Mouse (Mus musculus) thymus, adult 18-20 months (tissue): Measurements from ENCODE around the gene Atp13a2.

Experiments
- DNase-seq, 2 experiments: peaks; one replicate each; pipeline ENCODE4 v3.0.0; 2022; ENCODE audit warnings: mixed read lengths in 2 of 2

Atp13a2 gene

GRCm38 (mm10) chr4:141005983-141006382, 19.3 kb downstream of the Atp13a2 start:
- DNase-seq, result no peak

DNA sequence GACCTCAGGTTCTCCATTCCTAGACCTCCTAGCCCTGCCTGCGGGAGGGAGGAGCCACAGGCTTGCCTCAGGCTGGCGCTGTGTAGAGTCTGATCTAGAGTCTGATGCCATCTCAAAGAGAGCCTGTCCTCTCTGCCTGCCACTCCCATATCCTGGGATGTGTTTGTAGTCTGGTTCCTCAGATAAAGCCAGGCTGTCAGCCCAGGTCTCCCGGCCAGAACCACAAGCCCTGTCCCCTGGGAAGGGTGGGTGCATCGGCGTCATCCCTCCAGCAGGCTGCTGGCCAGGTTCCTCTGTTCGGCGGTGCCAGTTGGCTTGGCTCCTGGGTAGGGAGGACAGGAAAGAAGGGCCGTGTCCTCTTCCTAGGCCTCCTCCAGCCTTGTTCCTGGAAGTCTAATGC, 21.4 kb downstream of the Atp13a2 start:
- DNase-seq, result no peak

GRCm38 (mm10) chr4:141010118-141010517, 23.4 kb downstream of the Atp13a2 start, which contains the start of gene Mfap2:
Gene Mfap2 (plus strand): TSS chr4:141010418.
- DNase-seq, result no peak

DNA sequence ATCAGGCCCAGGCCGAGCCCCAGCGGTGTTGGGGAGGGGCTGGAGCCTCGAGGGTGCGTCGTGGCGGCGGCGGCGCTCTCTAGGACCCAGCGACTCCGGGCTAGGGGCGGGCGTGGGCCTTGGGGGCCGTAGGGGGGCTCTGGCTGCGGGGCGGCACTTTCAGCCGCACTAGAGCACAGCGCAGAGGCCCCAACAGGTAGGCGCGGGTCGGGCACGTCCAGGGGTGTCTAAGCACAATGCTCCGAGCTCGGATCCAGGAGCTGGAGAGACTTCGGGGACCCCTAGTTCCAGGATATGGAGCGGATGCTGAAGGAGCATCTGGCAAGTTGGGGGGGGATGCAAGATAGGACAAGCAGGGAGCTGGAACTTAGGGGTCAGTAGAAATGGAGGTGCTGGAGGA, 23.9 kb downstream of the Atp13a2 start:
- DNase-seq, result no peak

- DNase-seq, result no peak
These were observed 24.3 kb downstream of the Atp13a2 start for GRCm38 (mm10) chr4:141010941-141011429.

DNA sequence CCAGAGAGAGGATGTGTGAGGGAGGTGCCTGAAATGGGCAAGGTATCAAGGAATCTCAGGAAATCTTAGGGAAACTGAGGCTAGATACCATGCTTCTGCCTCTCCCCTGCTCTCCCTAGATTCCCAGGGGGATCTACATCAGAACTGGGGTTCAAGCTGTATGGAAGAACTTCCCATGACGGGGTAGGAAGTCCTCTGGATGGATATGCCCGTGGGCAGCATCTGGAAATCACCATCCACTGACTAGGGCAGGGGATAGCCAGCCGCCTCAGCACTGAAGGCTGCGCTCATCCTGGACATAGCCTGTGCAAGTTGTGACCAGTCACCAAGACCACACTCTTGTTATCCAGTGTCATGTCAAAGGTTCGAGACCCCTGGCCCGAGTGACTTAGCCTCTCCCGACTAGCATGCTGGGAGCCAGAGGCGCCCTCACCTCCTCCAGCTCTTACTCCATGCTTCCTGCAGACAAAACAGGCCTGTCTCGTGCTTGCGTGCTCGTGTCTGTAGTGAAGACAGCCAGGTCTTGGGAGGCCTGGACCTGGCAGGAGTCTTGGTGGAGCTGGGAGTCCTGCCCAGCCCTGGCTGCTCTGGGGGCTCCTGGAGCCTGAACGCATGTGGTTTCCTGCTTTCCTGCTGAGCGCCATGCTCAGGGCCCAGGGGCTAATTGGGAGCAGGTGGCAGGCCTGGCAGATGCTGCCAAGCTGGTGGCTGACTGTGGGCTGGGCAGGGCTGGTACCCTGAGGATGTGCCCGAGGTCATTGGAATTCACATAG, 25.1 kb downstream of the Atp13a2 start:
- no peak for DNase-seq

DNA sequence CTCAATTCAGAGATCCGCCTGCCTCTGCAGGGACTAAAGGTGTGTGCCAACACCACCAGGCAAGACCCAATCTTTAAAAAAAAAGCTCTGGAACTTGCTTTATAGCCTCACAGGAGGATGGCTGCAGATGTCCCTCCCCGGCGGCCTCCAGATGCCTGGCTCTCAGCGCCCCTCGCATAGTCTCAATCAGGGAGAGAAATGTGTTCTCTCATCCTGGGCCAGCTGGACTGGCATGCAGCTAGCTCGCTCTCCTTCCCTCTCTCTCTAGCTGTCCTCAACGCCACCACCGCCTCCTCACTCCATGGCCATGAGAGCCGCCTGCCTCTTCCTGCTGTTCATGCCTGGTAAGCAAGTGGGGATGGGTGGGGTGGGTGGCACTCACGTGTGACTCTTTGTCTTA, 25.9 kb downstream of the Atp13a2 start:
- no peak for DNase-seq

DNA sequence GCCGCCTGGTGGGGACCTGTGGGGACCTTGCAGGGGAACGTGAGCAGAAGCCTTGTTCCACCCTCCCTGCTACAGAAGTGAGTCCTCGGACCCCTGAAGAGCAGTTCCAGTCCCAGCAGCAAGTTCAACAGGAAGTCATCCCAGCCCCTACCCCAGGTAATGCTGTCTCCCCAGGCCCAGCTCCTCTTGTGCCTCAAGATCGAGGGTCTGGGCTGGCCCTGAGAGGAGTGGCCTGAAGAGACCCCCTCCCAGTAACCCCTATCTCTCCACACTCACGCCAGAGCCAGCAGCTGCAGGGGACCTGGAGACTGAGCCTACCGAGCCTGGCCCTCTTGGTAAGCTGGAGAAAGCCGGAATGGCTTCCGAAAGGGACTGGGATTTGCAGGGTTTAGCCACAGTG, 27.4 kb downstream of the Atp13a2 start:
- DNase-seq, result no peak

DNA sequence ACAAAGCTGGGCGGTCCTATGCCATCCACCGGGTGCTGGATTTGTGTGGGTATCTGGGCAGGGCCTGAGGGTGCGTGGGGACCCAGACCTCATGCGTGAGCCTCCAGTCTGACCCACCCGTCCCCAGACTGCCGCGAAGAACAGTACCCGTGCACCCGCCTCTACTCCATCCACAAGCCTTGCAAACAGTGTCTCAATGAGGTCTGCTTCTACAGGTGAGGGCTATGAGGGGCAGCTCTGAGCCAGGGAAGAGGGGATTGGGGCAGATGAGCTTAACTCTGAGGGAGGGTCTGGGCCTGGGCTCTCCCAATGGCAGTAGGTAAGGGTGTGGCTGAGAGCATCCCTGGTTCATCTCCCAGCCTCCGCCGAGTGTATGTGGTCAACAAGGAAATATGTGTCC, 28.2 kb downstream of the Atp13a2 start:
- no peak for DNase-seq

GRCm38 (mm10) chr4:141015356-141015755, 28.7 kb downstream of the Atp13a2 start:
- no peak for DNase-seq

DNA sequence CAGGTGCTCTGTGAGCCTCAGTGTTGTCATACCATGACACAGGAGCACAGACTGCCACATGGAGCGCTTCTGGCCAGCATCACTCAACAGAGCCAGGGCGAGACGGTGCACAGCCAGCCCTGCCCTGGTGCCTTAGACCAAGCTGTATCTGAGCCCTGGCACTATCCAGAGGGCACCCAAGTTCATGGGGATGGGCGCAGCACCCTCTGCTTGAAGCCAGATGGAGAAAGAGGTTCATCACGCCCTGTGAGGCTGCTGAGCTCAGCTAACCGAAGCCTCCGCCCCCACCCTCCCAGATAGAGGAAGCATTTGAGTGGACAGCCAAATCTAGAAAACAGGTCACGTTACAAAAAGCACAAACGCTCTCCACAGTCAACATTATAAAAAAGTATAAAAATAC, 29.6 kb downstream of the Atp13a2 start:
- no peak for DNase-seq

DNA sequence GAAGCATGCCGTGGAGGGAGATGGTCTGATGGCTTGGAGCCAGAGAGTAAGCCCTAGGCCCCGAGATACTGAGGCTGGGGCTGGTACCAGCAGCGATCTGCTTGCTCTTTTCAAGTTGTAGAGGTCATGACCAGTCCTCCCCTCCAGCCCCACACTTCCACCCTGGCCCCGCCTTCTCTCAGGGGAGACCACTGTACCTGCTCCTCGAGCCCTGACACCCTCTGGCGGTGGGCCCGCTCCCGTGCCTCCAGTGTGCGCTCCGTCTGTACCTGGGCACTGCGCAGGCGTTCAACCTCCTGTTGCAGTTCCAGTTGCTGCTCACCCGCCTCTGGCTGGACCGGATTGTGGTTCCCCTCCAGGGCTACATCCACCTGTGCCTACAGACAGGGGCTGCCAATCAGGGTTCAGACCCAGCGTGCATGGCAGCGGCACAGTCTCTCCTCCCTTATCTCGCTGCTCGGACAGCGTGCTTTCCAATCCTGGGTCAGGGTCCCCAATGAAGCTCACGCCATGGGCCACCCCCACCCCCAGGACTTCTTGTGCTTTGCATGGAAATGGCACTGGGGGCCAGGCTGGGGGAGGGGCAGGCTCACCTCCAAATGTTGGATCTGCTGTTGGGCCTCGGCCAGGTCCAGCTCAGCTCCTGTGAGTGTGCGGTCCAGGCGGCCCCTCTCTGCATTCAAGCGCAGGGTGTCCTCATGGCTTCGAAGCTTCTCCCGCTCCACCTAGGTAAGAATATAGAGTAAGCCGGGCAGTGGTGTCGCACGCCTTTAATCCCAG, 31.2 kb downstream of the Atp13a2 start:
- no peak for DNase-seq

GRCm38 (mm10) chr4:141020220-141020619, 33.5 kb downstream of the Atp13a2 start:
- DNase-seq, result no peak

DNA sequence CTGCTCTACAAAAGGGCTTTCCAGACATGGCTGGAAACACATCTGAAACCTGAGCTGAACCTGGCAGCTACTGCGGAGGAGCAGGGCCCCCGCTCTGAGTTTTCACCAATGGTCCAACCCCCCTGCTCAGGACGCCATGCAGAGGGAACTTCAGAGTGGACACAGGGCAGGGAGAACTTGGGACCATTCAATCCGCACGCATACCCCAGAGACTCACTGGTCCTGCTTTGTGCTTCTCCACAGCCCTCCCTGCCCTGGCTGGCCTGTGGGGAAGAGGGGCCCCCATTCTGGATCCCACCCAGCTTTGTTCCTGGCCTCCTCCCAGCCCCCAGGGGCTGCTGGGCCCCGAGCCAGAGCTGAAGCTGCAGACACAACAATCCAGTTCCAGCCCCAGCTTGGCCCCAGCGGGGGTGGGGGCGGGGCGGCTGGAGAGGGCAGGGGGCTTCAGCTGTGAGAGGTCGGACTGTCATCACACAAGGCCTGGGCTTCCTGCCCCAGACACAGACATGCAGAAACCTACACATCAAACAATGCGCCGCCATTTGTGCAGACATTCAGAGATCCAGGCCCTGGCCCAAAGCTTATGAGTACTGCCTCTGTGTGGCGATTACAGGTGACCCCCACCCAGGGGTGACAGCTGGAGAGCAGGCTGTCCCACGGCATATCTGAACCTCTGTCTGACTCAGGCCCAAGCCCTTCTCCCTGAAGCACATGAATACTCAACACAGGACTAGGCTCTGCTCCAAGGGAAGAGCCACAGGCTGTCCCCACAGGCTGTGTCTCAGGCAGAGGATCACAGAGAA, 34.3 kb downstream of the Atp13a2 start:
- DNase-seq, result no peak

- no peak for DNase-seq
These were observed 34.9 kb downstream of the Atp13a2 start for GRCm38 (mm10) chr4:141021614-141021929.

GRCm38 (mm10) chr4:141024052-141024451, 37.4 kb downstream of the Atp13a2 start:
- no peak for DNase-seq

DNA sequence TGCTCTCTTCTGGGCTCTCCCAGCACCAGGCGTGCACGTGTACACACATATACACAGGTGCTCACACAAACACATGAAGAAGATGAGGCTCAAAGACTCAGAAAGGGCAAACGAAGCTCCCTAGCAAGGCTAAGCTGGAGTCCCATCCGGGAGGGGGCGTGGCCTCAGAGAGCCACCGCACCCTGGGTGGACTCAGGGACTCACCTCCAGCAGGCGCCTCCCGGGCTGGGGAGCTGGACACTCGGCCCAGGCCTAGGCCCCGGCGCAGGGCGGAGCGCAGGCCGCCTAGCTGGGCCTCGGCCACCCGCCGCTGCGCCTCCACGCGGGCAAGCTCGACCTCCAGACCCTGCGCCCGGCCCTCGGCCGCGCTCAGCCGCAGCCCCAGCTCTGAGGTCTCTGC, 38.3 kb downstream of the Atp13a2 start:
- no peak for DNase-seq

DNA sequence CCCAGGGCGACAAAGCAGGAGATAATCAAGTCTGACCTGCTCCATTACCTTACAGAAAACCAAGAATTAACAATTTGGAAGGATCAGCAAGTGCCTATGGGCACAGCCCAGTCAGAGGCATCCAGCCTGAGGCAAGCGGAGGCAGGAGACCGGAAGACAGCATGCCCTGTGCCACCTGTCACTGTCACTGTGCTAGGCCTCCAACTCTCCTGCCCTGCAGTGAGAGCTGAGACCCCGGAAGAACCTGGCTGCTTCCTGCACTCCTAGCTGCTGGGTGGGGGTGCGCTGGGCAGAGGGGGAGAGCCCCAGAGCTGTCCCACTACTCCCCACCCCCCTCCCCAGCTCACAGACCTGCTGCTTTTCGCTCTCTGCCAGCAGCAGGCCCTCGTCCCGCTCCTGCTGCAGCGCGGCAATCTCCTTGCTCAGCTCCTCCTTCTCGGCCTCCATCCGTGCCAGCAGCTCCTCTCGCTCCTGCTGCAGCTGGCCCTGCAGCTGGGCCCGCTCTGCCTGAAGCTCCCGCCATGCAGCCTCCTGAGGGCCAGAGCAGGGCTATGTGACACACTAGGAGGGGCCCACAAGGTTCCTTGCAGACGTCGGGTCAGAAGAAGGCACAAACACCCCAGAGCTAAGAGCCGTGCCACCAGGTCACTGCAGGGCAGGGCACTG, 44.0 kb downstream of the Atp13a2 start:
- DNase-seq, result no peak

- DNase-seq, result peak; percentile 42 to 57
These were observed 45.1 kb downstream of the Atp13a2 start for GRCm38 (mm10) chr4:141031733-141032132.

- no peak for DNase-seq
These were observed 47.2 kb downstream of the Atp13a2 start for GRCm38 (mm10) chr4:141033606-141034549.

DNA sequence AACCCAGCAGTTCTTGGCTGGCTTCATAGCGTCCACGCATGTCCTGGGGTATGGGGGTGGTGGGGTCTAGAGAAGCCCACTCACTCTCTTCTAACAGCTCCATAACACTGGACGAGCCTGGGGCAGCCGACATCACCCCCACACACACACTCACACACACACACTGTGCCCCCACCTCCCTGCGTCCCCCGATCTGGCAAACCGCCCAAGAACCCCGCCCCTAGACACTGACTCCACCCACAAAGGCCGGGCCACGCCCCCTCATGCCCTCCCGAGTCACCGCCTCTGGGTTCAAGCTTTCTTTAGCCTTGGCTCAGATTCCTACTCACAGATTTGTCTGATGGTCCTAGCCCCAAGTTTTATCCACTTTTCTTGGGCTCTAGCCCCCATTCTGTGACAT, 54.4 kb downstream of the Atp13a2 start:
- DNase-seq, result no peak

DNA sequence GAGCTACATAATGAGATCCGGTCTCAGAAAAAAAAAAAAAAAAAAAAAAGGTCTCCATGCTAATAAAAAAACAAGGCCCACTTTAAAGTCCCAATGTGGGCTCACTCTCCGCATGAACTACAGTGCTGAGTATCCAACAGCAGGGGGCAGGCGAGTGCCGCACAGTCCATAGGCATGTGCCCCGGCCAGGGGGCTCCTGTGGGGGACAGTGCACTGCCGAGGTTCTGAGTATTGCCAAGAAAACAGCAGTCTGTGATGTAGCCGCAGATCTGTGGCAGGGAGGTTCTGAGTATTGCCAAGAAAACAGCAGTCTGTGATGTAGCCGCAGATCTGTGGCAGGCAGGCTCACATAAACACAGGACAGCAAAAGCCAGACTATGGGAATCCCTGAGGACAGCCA, 58.1 kb downstream of the Atp13a2 start:
- peak in 1 of 2 experiments; percentile 41 for DNase-seq
